Comparison of ENCODE assay signal across 8 mouse cellular contexts in genomic region chr4:63560079-63560478, GRCm38 (mm10). TPM values are rescaled to one million over a fixed set of nuclear protein-coding genes. Genes with fewer than 3 reads are reported as not detected.
DNase-seq lines count a peak whose midpoint lies in the region; ATAC-seq and TF ChIP-seq lines count a peak whose summit lies in the region.

No protein-coding gene starts in this region.

- H3K9me3 ChIP-seq in liver, embryonic 11.5 days (ENCODE audit: control insufficient read depth, low read length) = no peaks in the 10 kb centered on the region
- H3K9me3 ChIP-seq in stomach, postnatal 0 days (ENCODE audit: control insufficient read depth, low read length) = no peaks in the 10 kb centered on the region

- WGBS in bone marrow, adult 2 months = 43% methylated on average over 8 of the region's 8 CpGs
- WGBS in liver, embryonic 11.5 days = 63% methylated on average over 8 of the region's 8 CpGs
- 63% methylated on average over 8 of the region's 8 CpGs for WGBS in stomach, postnatal 0 days

- intact Hi-C loops in left cerebral cortex, postnatal 14 days (cut with DNase I) = no loop called here

- H3K27me3 ChIP-seq in liver, embryonic 11.5 days (replicated peaks; ENCODE audit: control insufficient read depth, insufficient read depth, low read length) = no peaks in the 10 kb centered on the region
- H3K27me3 ChIP-seq in stomach, postnatal 0 days (ENCODE audit: control insufficient read depth, insufficient read depth, low read length) = no peaks in the 10 kb centered on the region

- 0 out of 2 replicates have a peak, but pooled peaks have one; percentile 3 for TF ChIP-seq CTCF in bone marrow, adult 2 months (IDR thresholded peaks at IDR 0.05; ENCODE audit: control insufficient read depth, insufficient read depth, low read length)
- peak; percentile 56 for TF ChIP-seq CTCF in stomach, postnatal 0 days (IDR thresholded peaks at IDR 0.05; ENCODE audit: low read depth)

- peaks cover 3% of the 10 kb centered on the region; the same call in 1 of the 2 replicates for H3K36me3 ChIP-seq in liver, embryonic 11.5 days (ENCODE audit: control insufficient read depth, insufficient read depth, low read length)
- H3K36me3 ChIP-seq in stomach, postnatal 0 days (ENCODE audit: control insufficient read depth, insufficient read depth, low read length) = no peaks in the 10 kb centered on the region

- no peak overlapping the region for H3K9ac ChIP-seq in liver, embryonic 11.5 days (ENCODE audit: low read depth, low read length)
- H3K9ac ChIP-seq in stomach, postnatal 0 days (ENCODE audit: low read length) = no peak overlapping the region

- no peak for ATAC-seq in liver, embryonic 11.5 days (replicated peaks; ENCODE audit: low FRiP score)
- ATAC-seq in stomach, postnatal 0 days (ENCODE audit: low FRiP score, low TSS enrichment) = peak; percentile 24; the same call in 1 of the 2 replicates

- H3K4me1 ChIP-seq in bone marrow, adult 2 months (ENCODE audit: control insufficient read depth, insufficient read depth, low read length) = peaks cover 19% of the 10 kb centered on the region
- H3K4me1 ChIP-seq in liver, embryonic 11.5 days (replicated peaks; ENCODE audit: control insufficient read depth, insufficient read depth, low read length) = peaks cover 41% of the 10 kb centered on the region
- H3K4me1 ChIP-seq in stomach, postnatal 0 days (replicated peaks; ENCODE audit: control insufficient read depth, insufficient read depth) = peaks cover 12% of the 10 kb centered on the region

- TF ChIP-seq POLR2A in bone marrow, adult 2 months (IDR thresholded peaks at IDR 0.05; ENCODE audit: borderline replicate concordance, control insufficient read depth, low read depth, low read length) = no peak

- DNase-seq in layer of hippocampus, adult 9-11 months = peak; percentile 50
- no peak for DNase-seq in layer of hippocampus, postnatal 25 days (ENCODE audit: extremely low spot score in 1 of 2, low spot score in 1 of 2)
- DNase-seq in liver, embryonic 11.5 days (ENCODE audit: low spot score) = no peak
- DNase-seq in stomach, postnatal 0 days (ENCODE audit: low spot score) = peak; percentile 49
- no peak for DNase-seq in left cerebral cortex, postnatal 14 days (ENCODE audit: low spot score in 2 of 2)
- DNase-seq in left cerebral cortex, adult 18-20 months (ENCODE audit: low spot score in 2 of 2) = no peak
- no peak for DNase-seq in frontal cortex, postnatal 10 days (ENCODE audit: low spot score in 2 of 2)

- no peak overlapping the region for H3K4me2 ChIP-seq in liver, embryonic 11.5 days
- H3K4me2 ChIP-seq in stomach, postnatal 0 days (replicated peaks; ENCODE audit: low read depth) = no peak overlapping the region

- peak overlapping the region; percentile 34 for H3K4me3 ChIP-seq in bone marrow, adult 2 months (replicated peaks; ENCODE audit: control insufficient read depth, low read depth, low read length)
- no peak overlapping the region for H3K4me3 ChIP-seq in liver, embryonic 11.5 days (ENCODE audit: low read depth, low read length)
- H3K4me3 ChIP-seq in stomach, postnatal 0 days (ENCODE audit: low read depth, low read length) = no peak overlapping the region

- no peak for TF ChIP-seq EP300 in stomach, postnatal 0 days (optimal IDR thresholded peaks at IDR 0.05)

- peak overlapping the region; percentile 21; the same call in 1 of the 2 replicates for H3K27ac ChIP-seq in bone marrow, adult 2 months (ENCODE audit: control insufficient read depth, insufficient read depth, low read depth, low read length, poor library complexity)
- 0 out of 2 replicates have a peak overlapping the region, but pooled peaks have one; percentile 27 for H3K27ac ChIP-seq in liver, embryonic 11.5 days (ENCODE audit: low read depth, low read length)
- no peak overlapping the region for H3K27ac ChIP-seq in stomach, postnatal 0 days (replicated peaks)

RNA-seq across cellular contexts. Expression of gene Tmem268, which starts 1.5 kb away (rescaled TPM):
- 1 to 10 TPM; 6.9 to 9.8 TPM for total RNA-seq in layer of hippocampus, postnatal 25 days (2021)
- polyA plus RNA-seq in bone marrow, adult 2 months (2011; ENCODE audit: insufficient read depth, insufficient read length, low replicate concordance, missing spikeins) = 5.6 and 8.5 TPM in 2 replicates
- polyA plus RNA-seq in liver, embryonic 11.5 days (2014; fragmentation: Nextera tagmentation; extraction: Ambion mirVana) = 9.0 and 10.2 TPM in 2 replicates
- polyA plus RNA-seq in stomach, postnatal 0 days (2015; fragmentation: Nextera tagmentation; extraction: Ambion mirVana) = 4.3 and 4.9 TPM in 2 replicates
- 1 to 10 TPM; 9.4 to 9.5 TPM for total RNA-seq in left cerebral cortex, postnatal 14 days (2021)
- total RNA-seq in left cerebral cortex, adult 18-20 months (2021) = 10 to 100 TPM in 1 of 2 experiments, 1 to 10 TPM in 1; 9.5 to 10.4 TPM

RNA-seq across cellular contexts. Expression of gene Atp6v1g1, which starts 15.5 kb away (rescaled TPM):
- total RNA-seq in layer of hippocampus, postnatal 25 days (2021) = 100 to 1,000 TPM; 116 to 143 TPM
- 79.7 and 87.6 TPM in 2 replicates for polyA plus RNA-seq in bone marrow, adult 2 months (2011; ENCODE audit: insufficient read depth, insufficient read length, low replicate concordance, missing spikeins)
- polyA plus RNA-seq in liver, embryonic 11.5 days (2014; fragmentation: Nextera tagmentation; extraction: Ambion mirVana) = 191 and 204 TPM in 2 replicates
- polyA plus RNA-seq in stomach, postnatal 0 days (2015; fragmentation: Nextera tagmentation; extraction: Ambion mirVana) = 221 and 234 TPM in 2 replicates
- total RNA-seq in left cerebral cortex, postnatal 14 days (2021) = 100 to 1,000 TPM; 132 to 140 TPM
- total RNA-seq in left cerebral cortex, adult 18-20 months (2021) = 100 to 1,000 TPM; 143 to 157 TPM

RNA-seq across cellular contexts. Expression of gene Gm11213, which starts 45.0 kb away (rescaled TPM):
- not detected for total RNA-seq in layer of hippocampus, postnatal 25 days (2021)
- not detected in 2 replicates for polyA plus RNA-seq in bone marrow, adult 2 months (2011; ENCODE audit: insufficient read depth, insufficient read length, low replicate concordance, missing spikeins)
- not detected in 2 replicates for polyA plus RNA-seq in liver, embryonic 11.5 days (2014; fragmentation: Nextera tagmentation; extraction: Ambion mirVana)
- not detected in 2 replicates for polyA plus RNA-seq in stomach, postnatal 0 days (2015; fragmentation: Nextera tagmentation; extraction: Ambion mirVana)
- not detected for total RNA-seq in left cerebral cortex, postnatal 14 days (2021)
- not detected for total RNA-seq in left cerebral cortex, adult 18-20 months (2021)

Comparison
In these comparisons a context has a peak if more than half of its experiments do, and no peak if none do; other contexts are left out.
1. DNase-seq: peak in layer of hippocampus, adult 9-11 months (single experiment) and stomach, postnatal 0 days (single experiment); none in layer of hippocampus, postnatal 25 days (0 of 2), liver, embryonic 11.5 days (single experiment), left cerebral cortex, postnatal 14 days (0 of 2), left cerebral cortex, adult 18-20 months (0 of 2) and frontal cortex, postnatal 10 days (0 of 2).